Mouse (Mus musculus): ENCODE measurements around the gene Efhd1.

DNA sequence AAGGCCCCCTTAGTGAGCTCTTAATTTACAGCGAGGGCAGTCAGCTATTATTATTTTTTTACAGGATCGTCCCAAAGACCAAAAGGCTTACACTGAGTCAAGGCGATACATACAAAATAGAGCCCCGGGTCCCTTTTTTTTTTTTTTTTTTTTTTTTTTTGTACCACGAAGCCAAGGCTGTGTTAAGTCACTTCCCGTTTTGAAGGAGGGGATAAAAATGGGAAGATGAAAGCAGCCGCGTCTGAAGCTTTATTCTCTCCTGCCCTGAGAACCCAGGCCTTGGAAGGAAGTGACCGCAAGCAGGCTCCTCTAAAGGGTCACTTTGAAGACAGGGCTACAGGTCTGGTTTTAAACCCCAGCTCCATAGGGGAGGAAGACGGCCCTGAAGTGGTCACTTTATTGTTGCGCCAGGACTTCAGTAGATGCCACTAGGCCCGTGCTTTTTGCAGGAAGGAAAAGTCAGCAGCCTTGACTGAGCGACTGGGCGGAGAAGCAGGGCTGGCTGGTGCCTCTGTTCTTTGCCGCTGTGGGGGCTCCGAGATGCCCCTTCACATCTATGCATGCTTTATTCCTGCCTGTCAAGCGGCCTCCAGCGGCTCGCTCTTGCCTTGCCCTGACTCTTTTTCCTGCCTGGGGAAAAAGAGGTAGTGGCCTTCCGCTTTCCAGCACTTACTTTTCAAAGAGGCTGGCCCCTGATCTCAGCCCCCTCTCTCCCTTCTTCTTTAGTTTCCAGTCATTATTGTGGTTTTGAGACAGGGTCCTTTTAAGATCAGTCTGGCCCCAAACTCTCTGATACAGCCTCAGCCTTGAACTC lies 17.6 kb downstream of the Efhd1 start:
- TF ChIP-seq POLR2A (IDR thresholded peaks at IDR 0.05; ENCODE audit: borderline replicate concordance, insufficient read depth, low read length) (no peak), CTCF (IDR thresholded peaks at IDR 0.05; ENCODE audit: borderline replicate concordance, insufficient read depth, low read depth, low read length) (no peak)
